Mouse (Mus musculus) heart, postnatal 10 days (tissue): ENCODE measurements around the gene Ankrd6. TPM values are rescaled to one million over a fixed set of nuclear protein-coding genes. Genes with fewer than 3 reads are reported as not detected.

ENCODE experiments used
- DNase-seq, 2 experiments: peaks; one replicate each; pipeline ENCODE4 v3.0.0; 2021
- intact Hi-C: fragments of 180-260 bp; cut with DNase I; formaldehyde crosslinking; loops from one replicate; pipeline ENCODE4 v1.15.1; 2025
- total RNA-seq, 2 experiments: library from RNA; stranded (reverse); gene quantifications; 2 replicates each; pipeline ENCODE4 v1.2.3; 2021

The Ankrd6 gene
- total RNA-seq, 2 experiments from 2014 or later = 3.5 to 6.3 TPM

DNA sequence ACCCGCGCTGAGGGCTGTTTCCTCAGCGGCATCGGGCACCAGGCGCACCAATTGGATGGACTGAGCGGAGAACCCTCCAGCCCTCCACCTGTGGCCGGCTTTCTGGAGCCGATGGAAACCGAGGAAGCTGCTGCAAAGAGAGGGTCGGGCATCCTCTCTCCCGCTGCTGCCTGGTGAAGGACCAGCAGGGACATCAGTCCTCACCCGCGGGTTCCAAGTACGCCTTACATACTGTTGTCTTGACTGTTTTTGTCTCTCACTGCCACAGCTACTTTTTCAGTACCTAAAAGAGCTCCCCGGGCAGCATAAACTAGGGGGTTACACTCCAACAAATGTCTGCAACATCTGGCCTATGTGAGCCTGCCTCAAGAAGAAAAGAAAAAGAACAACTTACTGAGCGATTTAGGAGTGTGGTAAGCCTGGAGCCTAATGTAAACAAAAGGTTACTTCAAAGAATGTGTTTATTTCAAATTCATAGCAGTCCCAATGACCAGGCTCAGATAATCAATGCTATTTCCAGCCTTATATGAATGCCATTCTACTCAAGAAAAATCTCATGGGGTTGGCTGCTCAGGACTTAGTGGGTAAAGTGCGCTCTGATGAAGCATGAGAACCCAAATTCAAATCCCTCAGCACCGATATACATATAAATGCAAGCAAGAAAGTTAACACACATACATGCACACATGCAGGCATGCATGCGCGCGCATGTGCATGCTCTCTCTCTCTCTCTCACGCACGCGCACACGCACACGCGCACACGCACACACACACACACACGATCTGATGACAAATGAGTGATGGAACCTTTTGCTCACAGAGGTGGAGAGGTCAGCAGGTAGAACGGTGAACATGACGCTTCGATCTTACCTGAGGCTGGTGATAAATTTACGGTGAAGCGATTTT, 647 bp upstream of the Ankrd6 start:
- no peak for DNase-seq
- intact Hi-C loops = loop anchor here (5.0 kb wide), 4 partner anchors 166 to 364 kb away; no protein-coding TSS in a partner anchor

DNA sequence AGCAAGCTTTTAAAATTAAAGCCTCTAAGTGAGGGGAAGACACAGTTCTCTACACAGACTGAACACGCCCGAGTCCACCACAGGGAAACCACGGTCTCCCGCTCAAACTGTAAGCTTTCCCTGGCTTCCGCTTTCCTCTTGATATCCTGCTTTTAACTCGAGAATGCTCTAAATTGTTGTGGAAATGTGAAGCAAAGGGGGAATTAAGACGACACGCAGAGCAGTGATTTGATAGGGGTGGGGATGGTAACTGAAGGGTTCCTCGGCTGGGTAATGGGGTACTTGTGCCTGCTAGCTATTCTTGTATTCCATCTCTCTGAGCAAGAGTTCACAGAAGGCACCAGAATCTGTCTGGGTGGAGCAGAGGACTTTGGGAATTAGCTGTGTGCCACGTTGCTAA, 1.9 kb downstream of the Ankrd6 start:
- intact Hi-C loops = loop anchor here (5.0 kb wide), 1 partner anchor 56 kb away; no protein-coding TSS in a partner anchor
- no peak for DNase-seq

DNA sequence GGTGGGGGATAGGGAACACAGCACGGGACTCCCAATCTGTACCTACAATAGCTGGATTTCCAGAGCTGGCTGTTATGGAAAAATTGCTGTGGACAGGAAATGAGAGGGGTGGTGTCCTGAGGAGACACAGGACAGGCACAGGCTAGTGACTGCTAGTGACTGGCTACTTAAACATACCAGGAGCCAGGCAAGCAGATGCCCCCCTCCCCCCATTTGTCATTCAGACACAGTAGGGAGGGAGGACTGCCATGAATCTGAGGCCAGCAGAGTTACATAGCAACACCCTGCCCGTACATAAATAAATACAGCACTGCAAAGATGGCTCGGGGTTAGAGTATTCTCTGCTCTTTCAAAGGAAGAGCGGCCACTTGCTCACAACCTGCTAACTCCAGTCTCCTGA, 3.0 kb downstream of the Ankrd6 start:
- DNase-seq = peak; percentile 61 to 63
- intact Hi-C loops = loop anchor here (5.0 kb wide), 1 partner anchor 55 kb away; no protein-coding TSS in a partner anchor

DNA sequence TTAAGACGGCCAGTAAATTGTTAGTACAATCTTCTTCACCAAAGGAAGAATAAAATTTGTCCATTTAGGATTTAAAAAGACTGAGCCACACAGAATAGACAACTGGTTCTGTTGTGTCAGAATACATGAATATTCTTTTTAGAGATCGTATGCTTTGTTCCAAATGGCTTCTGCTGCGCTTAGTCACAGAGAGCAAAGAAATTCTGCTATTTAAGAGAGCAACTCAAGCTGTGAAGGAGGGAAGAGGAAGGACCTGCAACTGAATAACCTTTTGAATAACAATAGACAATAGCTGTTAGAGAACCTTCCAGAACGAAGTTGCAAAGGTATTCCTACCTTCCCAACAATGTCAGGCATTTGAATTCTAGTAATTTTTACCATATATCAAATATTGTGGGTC, 9.7 kb downstream of the Ankrd6 start:
- intact Hi-C loops = no loop called here
- DNase-seq = no peak

DNA sequence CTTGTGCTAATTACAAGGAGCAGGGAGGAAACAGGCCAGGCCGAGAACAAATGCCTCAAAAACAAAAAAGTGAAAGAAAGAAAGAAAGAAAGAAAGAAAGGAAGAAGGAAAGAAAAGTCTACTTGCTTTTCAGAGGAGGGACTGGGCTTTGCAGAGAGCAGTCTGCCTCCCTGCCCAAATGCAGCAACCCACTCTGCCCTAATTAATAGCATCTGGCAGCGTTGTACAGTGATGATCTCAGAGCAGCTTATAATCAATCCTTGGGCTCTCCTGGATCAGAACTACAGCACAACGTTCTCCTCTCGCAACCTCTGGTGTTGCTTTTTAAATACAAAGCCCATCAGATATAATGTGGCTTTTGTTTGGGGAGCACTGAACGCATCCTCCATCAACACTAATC, 10.7 kb downstream of the Ankrd6 start:
- no peak for DNase-seq
- intact Hi-C loops = no loop called here

GRCm38 (mm10) chr4:32939521-32939920, 11.1 kb downstream of the Ankrd6 start:
- intact Hi-C loops = no loop called here
- DNase-seq = no peak

- intact Hi-C loops = no loop called here
- no peak for DNase-seq
Measured at GRCm38 (mm10) chr4:32936762-32937341, 13.8 kb downstream of the Ankrd6 start.

GRCm38 (mm10) chr4:32932056-32932455, 18.6 kb downstream of the Ankrd6 start:
- intact Hi-C loops = no loop called here
- DNase-seq = no peak

GRCm38 (mm10) chr4:32929750-32930149, 20.9 kb downstream of the Ankrd6 start:
- intact Hi-C loops = no loop called here
- DNase-seq = no peak

DNA sequence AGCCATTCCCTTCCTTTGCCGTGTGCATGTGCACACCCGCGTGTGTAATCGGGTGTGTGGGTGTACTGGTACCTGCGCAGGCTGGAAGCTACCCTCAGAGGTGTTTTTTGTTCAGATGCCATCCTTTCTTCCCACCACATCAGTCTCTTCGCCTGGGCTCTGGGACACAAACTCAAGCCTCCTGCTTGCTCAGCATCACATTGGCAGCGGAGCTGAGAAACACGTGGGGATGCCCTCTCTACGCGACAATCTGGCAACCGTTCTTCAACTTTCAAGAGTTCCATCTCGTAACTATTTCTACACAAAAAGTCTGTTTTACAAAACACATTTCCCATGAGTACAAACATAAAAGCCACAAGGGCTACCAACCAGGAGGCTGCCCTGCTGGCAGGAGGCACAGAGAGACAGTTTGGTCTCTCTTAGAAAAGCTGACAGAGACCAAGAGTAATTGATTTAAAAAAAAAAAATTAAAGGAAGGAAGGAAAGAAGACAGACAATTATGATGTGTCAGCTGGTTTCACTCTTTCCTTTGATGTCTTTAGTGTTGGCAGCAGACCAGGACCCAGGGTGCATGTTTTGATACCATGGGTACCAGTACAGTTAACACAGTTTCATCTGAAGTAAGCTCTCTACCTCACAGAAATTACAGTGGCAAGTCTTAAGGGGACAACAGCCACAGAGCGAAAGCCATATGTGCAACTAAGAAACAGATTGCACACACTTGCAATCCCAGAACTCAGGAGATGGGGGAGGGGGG, 21.8 kb downstream of the Ankrd6 start:
- intact Hi-C loops = no loop called here
- DNase-seq = no peak

DNA sequence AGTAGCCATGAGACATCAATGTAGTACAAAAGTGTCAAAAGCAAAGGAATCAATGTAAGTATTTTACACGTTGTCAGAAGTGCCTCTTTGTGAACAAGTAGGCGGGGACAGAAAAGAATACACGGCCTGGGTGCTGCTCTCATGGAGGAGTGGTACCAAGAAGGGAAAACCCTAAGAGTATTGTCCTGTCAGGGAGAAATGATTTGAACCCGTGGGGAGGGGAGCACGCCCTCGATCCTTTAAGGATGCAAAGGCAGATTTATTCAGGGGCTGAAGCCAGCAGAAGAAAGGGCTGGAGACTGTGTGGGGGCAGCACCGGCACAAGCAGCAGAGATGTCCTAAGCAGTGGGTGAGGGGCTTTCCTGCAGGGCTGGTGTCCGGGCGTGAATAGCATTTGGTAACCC, 26.7 kb downstream of the Ankrd6 start:
- no peak for DNase-seq
- intact Hi-C loops = no loop called here

- intact Hi-C loops = no loop called here
- peak; percentile 37 to 57 for DNase-seq
Measured at GRCm38 (mm10) chr4:32923436-32923835, 27.2 kb downstream of the Ankrd6 start.

- no peak for DNase-seq
- intact Hi-C loops = no loop called here
Measured at GRCm38 (mm10) chr4:32922871-32923270, 27.8 kb downstream of the Ankrd6 start.

DNA sequence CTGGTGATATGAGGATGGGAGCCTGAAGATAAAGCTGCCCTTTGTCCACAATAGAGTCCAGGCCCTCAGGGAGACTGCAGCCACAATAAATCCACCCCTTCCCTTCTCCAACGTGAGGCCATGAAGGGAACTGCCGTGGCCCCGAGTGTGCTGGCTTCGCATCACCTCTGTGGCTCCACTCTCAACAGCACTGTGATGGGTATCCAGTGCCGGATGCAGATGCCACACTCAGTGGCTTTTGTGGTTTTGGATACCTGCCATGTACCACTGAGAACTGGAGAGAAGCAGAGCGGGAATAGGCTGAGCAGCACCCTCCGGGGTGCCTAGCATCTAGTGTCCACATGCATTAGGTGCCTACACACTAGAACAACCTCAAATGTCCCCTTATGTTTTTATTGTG, 29.8 kb downstream of the Ankrd6 start:
- no peak for DNase-seq
- intact Hi-C loops = no loop called here

DNA sequence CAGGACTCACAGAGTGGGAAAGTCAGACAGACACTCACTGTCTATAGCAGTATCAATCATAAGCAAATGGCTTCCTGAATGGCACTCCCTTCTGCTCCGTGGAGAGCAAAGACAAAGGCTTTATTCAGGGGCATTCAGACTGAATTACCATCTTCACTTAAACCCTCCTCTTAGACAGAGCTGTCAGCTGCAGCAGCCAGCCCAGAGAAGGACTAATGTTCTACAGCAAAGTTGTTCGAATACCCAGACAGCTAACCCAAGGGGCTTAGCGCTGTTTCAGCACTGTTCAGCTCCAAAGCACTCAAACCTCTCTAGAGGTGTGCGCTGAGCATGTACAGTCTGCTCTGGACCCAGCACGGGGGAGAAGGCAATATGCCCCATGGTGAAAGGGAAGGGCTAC, 32.1 kb downstream of the Ankrd6 start:
- intact Hi-C loops = no loop called here
- no peak for DNase-seq

GRCm38 (mm10) chr4:32916689-32917385, 33.8 kb downstream of the Ankrd6 start:
- no peak for DNase-seq
- intact Hi-C loops = no loop called here

DNA sequence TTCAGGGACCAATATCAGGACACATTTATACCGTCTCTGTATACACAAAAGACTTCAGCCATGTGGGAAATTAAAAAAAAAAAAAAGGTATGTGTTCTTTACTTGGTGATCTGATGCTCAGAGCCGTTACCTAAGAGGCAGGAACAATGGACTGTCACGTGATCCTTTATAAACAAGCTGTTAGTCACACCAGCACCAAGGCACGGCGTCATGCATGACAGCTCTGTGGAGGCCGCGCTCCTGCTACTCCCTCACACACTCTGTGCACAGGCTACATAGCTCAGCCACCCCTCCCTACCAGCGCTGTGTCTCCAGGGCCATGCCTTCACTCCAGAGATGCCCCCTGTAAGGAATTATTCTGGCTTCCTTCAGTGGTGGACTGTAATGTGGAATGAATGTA, 34.7 kb downstream of the Ankrd6 start:
- intact Hi-C loops = no loop called here
- no peak for DNase-seq

DNA sequence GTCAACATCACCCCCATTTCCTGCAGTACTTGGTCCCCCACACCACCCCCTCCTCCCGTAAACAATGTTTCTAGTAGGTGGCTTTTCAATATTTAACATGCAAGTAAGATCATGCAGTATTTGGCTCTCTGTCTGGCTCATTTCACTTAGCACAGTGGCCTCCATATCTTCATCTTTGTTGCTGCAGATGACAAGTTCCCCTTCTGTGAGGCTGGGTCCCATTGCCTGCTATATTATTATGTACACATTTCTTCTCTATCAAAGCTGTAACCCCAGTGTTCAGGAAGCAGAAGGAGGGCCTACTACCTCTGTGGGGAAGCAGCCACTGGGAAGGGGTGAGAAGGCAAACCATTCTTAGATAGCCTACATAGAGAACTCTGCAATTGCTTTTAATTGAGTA, 40.6 kb downstream of the Ankrd6 start:
- intact Hi-C loops = no loop called here
- DNase-seq = no peak

- intact Hi-C loops = no loop called here
- no peak for DNase-seq
Measured at GRCm38 (mm10) chr4:32909241-32909979, 41.2 kb downstream of the Ankrd6 start.

- intact Hi-C loops = no loop called here
- no peak for DNase-seq
Measured at GRCm38 (mm10) chr4:32907631-32908030, 43.0 kb downstream of the Ankrd6 start.
